ENCODE assay signal across 9 mouse cellular contexts in the genomic region with DNA sequence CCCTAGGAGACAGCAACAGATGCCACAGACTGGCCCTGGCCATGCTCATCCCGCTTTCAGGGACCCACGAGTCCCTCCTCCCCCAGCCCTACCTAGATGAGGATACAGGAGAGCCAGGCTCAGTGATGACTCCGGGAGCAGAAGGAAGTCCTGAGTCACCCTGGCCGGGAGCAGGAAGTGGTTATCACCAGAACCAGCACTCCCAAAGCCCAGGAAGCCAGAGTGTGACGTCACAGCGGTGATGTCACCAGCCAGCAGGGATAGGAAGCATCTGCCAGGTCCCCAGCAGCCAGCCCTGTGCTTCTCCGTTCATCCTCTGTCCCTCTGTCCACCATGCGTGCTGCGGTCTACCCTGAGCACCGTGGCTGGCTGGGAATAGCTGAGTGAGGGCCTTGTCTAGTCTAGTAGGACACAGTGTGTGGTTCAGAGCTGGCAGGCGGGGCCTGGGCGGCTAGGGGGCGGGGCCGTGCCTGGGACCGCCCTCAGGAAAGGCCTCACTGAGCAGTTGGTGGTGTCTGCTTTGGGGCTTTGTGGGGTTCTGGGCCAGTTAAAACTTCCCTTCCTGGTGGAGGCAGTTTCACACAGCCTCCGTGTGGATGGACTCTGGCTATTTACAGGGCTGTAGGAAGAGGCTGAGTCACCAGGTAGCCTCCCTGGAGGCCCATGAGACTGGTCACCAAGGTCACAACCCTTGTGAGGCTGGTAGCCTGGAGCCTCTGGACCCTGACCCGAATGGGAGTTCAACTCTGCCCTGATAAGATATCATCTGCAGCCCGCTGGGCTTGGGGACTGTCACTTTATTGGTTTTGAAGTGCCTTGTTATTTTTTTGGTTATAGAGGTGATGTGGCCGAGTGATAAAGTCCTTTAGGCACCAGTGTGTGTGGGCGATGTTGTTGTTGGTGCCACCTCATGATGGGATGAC. TPM values are rescaled to one million over a fixed set of nuclear protein-coding genes. Genes with fewer than 3 reads are reported as not detected.
DNase-seq lines count a peak whose midpoint lies in the region; ATAC-seq and TF ChIP-seq lines count a peak whose summit lies in the region.
"Not testable (repeated sequence)": the region's sequence is repeated elsewhere in the genome, so short reads cannot be mapped to it uniquely, and the experiment has no call there.
"Had no signal": no experiment of that assay in that cellular context is flagged by ENCODE, and none has a peak within 500 bp of the region (broad histone marks: within the 10 kb centered on the region; RNA-seq: fewer than 3 reads in every experiment).

No protein-coding gene starts in this region.

- intact Hi-C loops in heart, postnatal 10 days (cut with DNase I): loop anchor here (2.0 kb wide), 2 partner anchors 28 to 38 kb away; no protein-coding TSS in a partner anchor

- peak; percentile 16 for DNase-seq in CD4-positive helper T cell, adult 2 months (ENCODE audit: low read depth, low spot score)
- DNase-seq in heart, postnatal 10 days: peak; percentile 46 to 47
- not testable (repeated sequence) for DNase-seq in liver, embryonic 14.5 days (ENCODE audit: low read depth in 3 of 3, low spot score in 3 of 3)

- H3K9me3 ChIP-seq in forebrain, embryonic 12.5 days; kidney, embryonic 14.5 days (ENCODE audit: control insufficient read depth, low read length); liver, embryonic 14.5 days (ENCODE audit: control insufficient read depth, low read length); midbrain, embryonic 16.5 days (replicated peaks; ENCODE audit: control insufficient read depth, low read length, poor library complexity, severe bottlenecking); stomach, embryonic 16.5 days (replicated peaks; ENCODE audit: control insufficient read depth, low read length): not testable (repeated sequence)

- H3K36me3 ChIP-seq in forebrain, embryonic 12.5 days (replicated peaks); kidney, embryonic 14.5 days (ENCODE audit: control insufficient read depth, insufficient read depth, low read length); liver, embryonic 14.5 days (replicated peaks; ENCODE audit: control insufficient read depth, insufficient read depth, low read depth); midbrain, embryonic 16.5 days (ENCODE audit: control insufficient read depth, insufficient read depth, low read length); stomach, embryonic 16.5 days (ENCODE audit: control insufficient read depth, insufficient read depth, low read length): not testable (repeated sequence)

- not testable (repeated sequence) for TF ChIP-seq CTCF in liver, embryonic 14.5 days (IDR thresholded peaks at IDR 0.05; ENCODE audit: low read depth)

- not testable (repeated sequence) for H3K4me2 ChIP-seq in forebrain, embryonic 12.5 days; kidney, embryonic 14.5 days (replicated peaks; ENCODE audit: low read depth, low read length); midbrain, embryonic 16.5 days (ENCODE audit: low read length)
- peak overlapping the region; percentile 58 for H3K4me2 ChIP-seq in liver, embryonic 14.5 days (ENCODE audit: low read depth)
- peak overlapping the region; percentile 32 for H3K4me2 ChIP-seq in stomach, embryonic 16.5 days (ENCODE audit: low read depth, low read length)

- H3K4me3 ChIP-seq in brown adipose tissue, adult 24 weeks (ENCODE audit: insufficient read depth, low read depth, low read length): peak overlapping the region; percentile 35; the same call in 1 of the 2 replicates
- H3K4me3 ChIP-seq in forebrain, embryonic 12.5 days (replicated peaks); kidney, embryonic 14.5 days (ENCODE audit: low read length); midbrain, embryonic 16.5 days (ENCODE audit: low read depth, low read length): not testable (repeated sequence)
- peak overlapping the region; percentile 38 to 53 for H3K4me3 ChIP-seq in liver, embryonic 14.5 days (ENCODE audit: insufficient read depth in 1 of 2, low read depth in 2 of 2, low read length in 2 of 2)
- 0 out of 2 replicates have a peak overlapping the region, but pooled peaks have one; percentile 5 for H3K4me3 ChIP-seq in stomach, embryonic 16.5 days (replicated peaks; ENCODE audit: low read length)

- peak overlapping the region; percentile 97 for H3K27ac ChIP-seq in brown adipose tissue, adult 24 weeks (replicated peaks; ENCODE audit: low read depth, low read length)
- H3K27ac ChIP-seq in forebrain, embryonic 12.5 days; midbrain, embryonic 16.5 days (ENCODE audit: low read length): not testable (repeated sequence)
- H3K27ac ChIP-seq in kidney, embryonic 14.5 days (ENCODE audit: low read depth, low read length): peak overlapping the region; percentile 72; the same call in 1 of the 2 replicates
- peak overlapping the region; percentile 84 for H3K27ac ChIP-seq in liver, embryonic 14.5 days
- H3K27ac ChIP-seq in stomach, embryonic 16.5 days (ENCODE audit: low read length): peak overlapping the region; percentile 82

- H3K4me1 ChIP-seq in brown adipose tissue, adult 24 weeks (ENCODE audit: control insufficient read depth, insufficient read depth, insufficient read length, low read length): peaks cover 13% of the 10 kb centered on the region
- H3K4me1 ChIP-seq in forebrain, embryonic 12.5 days; midbrain, embryonic 16.5 days (ENCODE audit: control insufficient read depth, insufficient read depth, low read length): not testable (repeated sequence)
- H3K4me1 ChIP-seq in kidney, embryonic 14.5 days (ENCODE audit: control insufficient read depth, insufficient read depth, low read length): peaks cover 20% of the 10 kb centered on the region
- peaks cover 17 to 28% of the 10 kb centered on the region in 2 experiments for H3K4me1 ChIP-seq in liver, embryonic 14.5 days (replicated peaks; ENCODE audit: control insufficient read depth in 2 of 2, insufficient read depth in 2 of 2, low read length in 1 of 2)
- peaks cover 37% of the 10 kb centered on the region for H3K4me1 ChIP-seq in stomach, embryonic 16.5 days (ENCODE audit: control insufficient read depth, insufficient read depth, low read length)

- 71% methylated on average over 17 of the region's 20 CpGs for WGBS in forebrain, embryonic 12.5 days
- WGBS in kidney, embryonic 14.5 days: 58% methylated on average over 14 of the region's 20 CpGs
- 6% methylated on average over 14 of the region's 20 CpGs for WGBS in liver, embryonic 14.5 days (ENCODE audit: insufficient replicate concordance)
- 69% methylated on average over 11 of the region's 20 CpGs for WGBS in midbrain, embryonic 16.5 days
- 51% methylated on average over 14 of the region's 20 CpGs for WGBS in stomach, embryonic 16.5 days

- ATAC-seq in forebrain, embryonic 12.5 days (ENCODE audit: low FRiP score): peak; percentile 33; the same call in 1 of the 2 replicates
- ATAC-seq in kidney, embryonic 14.5 days (ENCODE audit: low FRiP score, low TSS enrichment): peak; percentile 61
- ATAC-seq in liver, embryonic 14.5 days (ENCODE audit: insufficient read depth): peak; percentile 78
- ATAC-seq in midbrain, embryonic 16.5 days: 0 out of 2 replicates have a peak, but pooled peaks have one; percentile 25
- peak; percentile 78 for ATAC-seq in stomach, embryonic 16.5 days (ENCODE audit: insufficient read depth, low FRiP score)

- H3K9ac ChIP-seq in forebrain, embryonic 12.5 days; kidney, embryonic 14.5 days (ENCODE audit: low read depth, low read length); midbrain, embryonic 16.5 days (ENCODE audit: low read depth, low read length): not testable (repeated sequence)
- peak overlapping the region; percentile 54 for H3K9ac ChIP-seq in liver, embryonic 14.5 days (replicated peaks)
- H3K9ac ChIP-seq in stomach, embryonic 16.5 days (ENCODE audit: low read length): peak overlapping the region; percentile 61

- not testable (repeated sequence) for H3K27me3 ChIP-seq in forebrain, embryonic 12.5 days; kidney, embryonic 14.5 days (ENCODE audit: control insufficient read depth, insufficient read depth, low read length); liver, embryonic 14.5 days (ENCODE audit: control insufficient read depth, insufficient read depth, low read length); midbrain, embryonic 16.5 days (ENCODE audit: control insufficient read depth, insufficient read depth, low read depth, low read length); stomach, embryonic 16.5 days (ENCODE audit: control insufficient read depth, insufficient read depth, low read length)

- TF ChIP-seq EP300 in liver, embryonic 14.5 days (IDR thresholded peaks at IDR 0.05; ENCODE audit: low read depth): not testable (repeated sequence)

RNA-seq across cellular contexts. Expression of gene Atp5mpl, which starts 22.5 kb away (rescaled TPM):
- polyA plus RNA-seq in brown adipose tissue, adult 24 weeks (2012; ENCODE audit: insufficient read depth, insufficient read length, missing spikeins): 2,071 and 2,182 TPM in 2 replicates
- 590 and 598 TPM in 2 replicates for polyA plus RNA-seq in forebrain, embryonic 12.5 days (2016; fragmentation: Nextera tagmentation; extraction: Ambion mirVana)
- 1,000 to 10,000 TPM; 1,429 to 1,432 TPM for total RNA-seq in heart, postnatal 10 days (2021)
- polyA plus RNA-seq in kidney, embryonic 14.5 days (2014; fragmentation: Nextera tagmentation; extraction: Ambion mirVana): 689 and 1,049 TPM in 2 replicates
- 139 and 170 TPM in 2 replicates for polyA plus RNA-seq in liver, embryonic 14.5 days (2012; rRNA removed)
- polyA plus RNA-seq in liver, embryonic 14.5 days (2014; fragmentation: Nextera tagmentation; extraction: Ambion mirVana): 631 and 642 TPM in 2 replicates
- 624 and 659 TPM in 2 replicates for polyA plus RNA-seq in midbrain, embryonic 16.5 days (2015; fragmentation: Nextera tagmentation; extraction: Ambion mirVana)
- 648 and 711 TPM in 2 replicates for polyA plus RNA-seq in stomach, embryonic 16.5 days (2015; fragmentation: Nextera tagmentation; extraction: Ambion mirVana)

RNA-seq across cellular contexts. Expression of gene Tdrd9, which starts 27.0 kb away (rescaled TPM):
- polyA plus RNA-seq in brown adipose tissue, adult 24 weeks (2012; ENCODE audit: insufficient read depth, insufficient read length, missing spikeins): not detected in 2 replicates
- polyA plus RNA-seq in forebrain, embryonic 12.5 days (2016; fragmentation: Nextera tagmentation; extraction: Ambion mirVana): 1.2 and 2.0 TPM in 2 replicates
- total RNA-seq in heart, postnatal 10 days (2021): under 1 TPM; 0.15 to 0.26 TPM
- 0.44 and 0.65 TPM in 2 replicates for polyA plus RNA-seq in kidney, embryonic 14.5 days (2014; fragmentation: Nextera tagmentation; extraction: Ambion mirVana)
- 0.01 and 0.06 TPM in 2 replicates for polyA plus RNA-seq in liver, embryonic 14.5 days (2012; rRNA removed)
- polyA plus RNA-seq in liver, embryonic 14.5 days (2014; fragmentation: Nextera tagmentation; extraction: Ambion mirVana): 0.04 TPM in 1 of 2 replicates, not detected in the other
- polyA plus RNA-seq in midbrain, embryonic 16.5 days (2015; fragmentation: Nextera tagmentation; extraction: Ambion mirVana): 0.29 and 0.39 TPM in 2 replicates
- polyA plus RNA-seq in stomach, embryonic 16.5 days (2015; fragmentation: Nextera tagmentation; extraction: Ambion mirVana): 0.13 and 0.14 TPM in 2 replicates

RNA-seq across cellular contexts. Expression of gene Ppp1r13b, which starts 36.4 kb away (rescaled TPM):
- 4.5 and 5.9 TPM in 2 replicates for polyA plus RNA-seq in brown adipose tissue, adult 24 weeks (2012; ENCODE audit: insufficient read depth, insufficient read length, missing spikeins)
- 9.5 and 9.9 TPM in 2 replicates for polyA plus RNA-seq in forebrain, embryonic 12.5 days (2016; fragmentation: Nextera tagmentation; extraction: Ambion mirVana)
- 10 to 100 TPM; 23.4 to 26.8 TPM for total RNA-seq in heart, postnatal 10 days (2021)
- polyA plus RNA-seq in kidney, embryonic 14.5 days (2014; fragmentation: Nextera tagmentation; extraction: Ambion mirVana): 13.6 and 20.6 TPM in 2 replicates
- polyA plus RNA-seq in liver, embryonic 14.5 days (2012; rRNA removed): 2.5 and 2.8 TPM in 2 replicates
- 2.9 and 3.6 TPM in 2 replicates for polyA plus RNA-seq in liver, embryonic 14.5 days (2014; fragmentation: Nextera tagmentation; extraction: Ambion mirVana)
- polyA plus RNA-seq in midbrain, embryonic 16.5 days (2015; fragmentation: Nextera tagmentation; extraction: Ambion mirVana): 37.9 and 42.9 TPM in 2 replicates
- polyA plus RNA-seq in stomach, embryonic 16.5 days (2015; fragmentation: Nextera tagmentation; extraction: Ambion mirVana): 8.3 and 10.6 TPM in 2 replicates

RNA-seq across cellular contexts. Expression of gene Rd3l, which starts 36.8 kb away (rescaled TPM):
- polyA plus RNA-seq in brown adipose tissue, adult 24 weeks (2012; ENCODE audit: insufficient read depth, insufficient read length, missing spikeins): not detected in 2 replicates
- polyA plus RNA-seq in forebrain, embryonic 12.5 days (2016; fragmentation: Nextera tagmentation; extraction: Ambion mirVana): not detected in 2 replicates
- under 1 TPM; 0.26 to 0.64 TPM for total RNA-seq in heart, postnatal 10 days (2021)
- not detected in 2 replicates for polyA plus RNA-seq in kidney, embryonic 14.5 days (2014; fragmentation: Nextera tagmentation; extraction: Ambion mirVana)
- not detected in 2 replicates for polyA plus RNA-seq in liver, embryonic 14.5 days (2012; rRNA removed)
- polyA plus RNA-seq in liver, embryonic 14.5 days (2014; fragmentation: Nextera tagmentation; extraction: Ambion mirVana): not detected in 2 replicates
- not detected in 2 replicates for polyA plus RNA-seq in midbrain, embryonic 16.5 days (2015; fragmentation: Nextera tagmentation; extraction: Ambion mirVana)
- not detected in 2 replicates for polyA plus RNA-seq in stomach, embryonic 16.5 days (2015; fragmentation: Nextera tagmentation; extraction: Ambion mirVana)
- total RNA-seq: ES-E14 had no signal

Comparison
In these comparisons a context has a peak if more than half of its experiments do, and no peak if none do; other contexts are left out.
1. ATAC-seq: peak in every context shown above with its lines; median percentile 78 in liver, embryonic 14.5 days; 78 in stomach, embryonic 16.5 days; 61 in kidney, embryonic 14.5 days; 33 in forebrain, embryonic 12.5 days; 25 in midbrain, embryonic 16.5 days.